Mouse (Mus musculus): ENCODE measurements around the gene Gm17651.

Gm17651 gene

GRCm38 (mm10) chr3:97674644-97675110 lies at the start of gene Gm17651:
TSS of gene Gm17651 (minus strand) at chr3:97674694.
- no peak for DNase-seq

GRCm38 (mm10) chr3:97719116-97719515 lies 44.6 kb upstream of the Gm17651 start:
- no peak for DNase-seq

- no peak for DNase-seq
These were observed 41.4 kb upstream of the Gm17651 start for GRCm38 (mm10) chr3:97715922-97716321.

DNA sequence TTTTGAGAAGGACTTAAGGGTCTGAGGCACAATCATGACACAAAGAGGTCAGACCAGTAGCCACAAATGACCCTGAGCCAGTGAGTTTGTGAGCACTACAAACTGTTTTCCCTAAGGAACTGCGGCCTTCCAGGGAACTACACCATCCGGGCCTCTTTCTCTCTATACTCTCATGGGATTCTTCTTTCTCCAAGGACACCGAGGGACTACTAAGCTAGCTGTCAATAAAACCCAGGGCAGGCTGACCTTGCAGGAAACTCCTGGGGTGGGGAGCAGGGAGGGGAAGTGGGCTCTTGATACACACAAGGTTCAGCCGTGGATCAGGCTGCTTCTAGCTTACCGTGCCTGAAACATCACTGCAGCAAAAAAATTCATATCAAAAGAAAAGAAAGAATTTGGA lies 36.4 kb upstream of the Gm17651 start:
- no peak for DNase-seq

GRCm38 (mm10) chr3:97710134-97710533 lies 35.6 kb upstream of the Gm17651 start:
- no peak for DNase-seq

DNA sequence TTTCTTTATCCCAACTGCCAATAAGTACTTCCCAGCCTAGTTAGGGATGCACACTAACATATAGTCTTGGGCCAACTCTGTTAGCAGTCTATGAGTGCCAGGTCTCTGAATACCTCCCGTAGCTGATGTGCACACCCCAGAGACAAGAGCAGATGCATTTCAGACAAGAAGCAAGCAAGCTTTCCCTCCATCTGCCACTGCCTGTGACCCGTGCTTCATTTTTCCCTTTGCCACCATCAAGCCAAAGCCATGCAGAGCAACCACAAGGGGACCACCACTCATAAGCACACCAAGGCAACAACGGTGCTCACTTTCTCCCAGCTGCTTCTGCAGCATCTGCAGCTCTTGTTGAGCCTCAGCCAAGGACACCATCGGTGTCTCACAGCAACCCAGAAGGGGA lies 32.1 kb upstream of the Gm17651 start:
- no peak for DNase-seq

DNA sequence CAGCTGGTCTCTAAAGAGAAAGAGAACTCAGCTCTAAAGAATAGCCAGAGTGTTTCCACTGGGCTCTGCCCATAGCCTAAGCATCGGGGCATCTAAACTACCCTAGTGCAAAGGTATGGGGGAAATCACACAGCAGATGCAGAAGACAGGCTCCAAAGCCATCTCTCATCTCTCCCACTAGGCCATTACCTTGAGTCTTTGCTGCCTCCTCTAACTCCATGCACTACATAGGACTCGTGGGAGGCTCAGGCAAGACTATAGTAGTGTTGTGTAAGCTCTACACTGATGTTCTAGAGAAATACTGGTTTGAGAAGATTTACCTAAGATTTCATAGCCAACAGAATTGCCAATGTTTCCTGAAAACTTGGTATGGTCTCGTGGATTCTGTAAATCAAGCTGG lies 31.0 kb upstream of the Gm17651 start:
- DNase-seq = no peak

DNA sequence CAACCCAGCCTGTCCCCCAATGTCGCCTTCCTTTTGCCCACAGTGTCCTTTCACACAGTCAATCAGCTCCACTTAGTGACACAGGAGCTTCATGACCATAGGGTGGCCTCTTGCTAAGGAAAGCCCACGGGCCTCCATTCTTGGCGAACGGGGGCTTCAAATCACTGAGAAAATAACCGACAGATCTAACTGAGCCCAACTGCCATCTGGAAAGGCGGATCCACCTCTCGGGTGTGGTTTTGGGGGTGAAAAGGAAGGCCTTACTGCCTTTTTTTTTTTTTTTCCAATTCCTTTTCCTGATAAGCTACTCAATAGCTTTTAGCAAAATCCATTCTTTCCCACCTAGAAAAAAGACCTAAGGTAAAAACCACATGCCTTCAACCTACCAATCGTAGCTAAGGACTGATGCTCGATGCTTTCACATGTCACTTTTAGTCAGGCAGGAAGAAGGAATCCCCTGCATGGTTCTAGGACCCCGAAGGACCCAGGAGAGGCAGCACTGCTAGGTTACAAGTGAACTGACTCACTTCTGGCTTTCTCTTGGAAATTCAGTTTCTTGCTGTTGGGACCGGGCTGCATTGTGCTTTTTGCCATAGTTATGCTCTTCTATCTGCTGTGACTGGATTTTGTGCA lies 28.1 kb upstream of the Gm17651 start:
- DNase-seq = no peak

- DNase-seq = no peak
These were observed 26.7 kb upstream of the Gm17651 start for GRCm38 (mm10) chr3:97701198-97701597.

DNA sequence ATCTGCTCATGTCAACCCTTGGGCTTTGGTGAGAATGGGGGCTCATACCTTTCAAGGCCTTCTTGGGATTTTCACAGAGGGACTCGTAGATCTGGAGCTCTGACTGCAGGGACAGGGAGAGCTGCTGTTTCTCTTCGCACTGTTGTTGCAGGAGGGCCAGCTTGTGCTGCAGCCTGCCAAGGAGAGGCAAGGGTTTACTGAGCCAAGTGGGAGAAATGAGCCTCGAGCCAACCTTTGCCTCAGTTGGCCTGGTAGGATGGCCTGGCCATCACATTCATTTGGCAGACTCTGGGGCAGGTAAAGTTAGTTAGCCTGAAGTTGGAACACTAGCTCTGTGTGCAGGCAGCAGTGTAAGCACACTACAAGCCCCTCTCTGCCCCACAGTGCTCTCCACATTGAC lies 24.6 kb upstream of the Gm17651 start:
- no peak for DNase-seq

DNA sequence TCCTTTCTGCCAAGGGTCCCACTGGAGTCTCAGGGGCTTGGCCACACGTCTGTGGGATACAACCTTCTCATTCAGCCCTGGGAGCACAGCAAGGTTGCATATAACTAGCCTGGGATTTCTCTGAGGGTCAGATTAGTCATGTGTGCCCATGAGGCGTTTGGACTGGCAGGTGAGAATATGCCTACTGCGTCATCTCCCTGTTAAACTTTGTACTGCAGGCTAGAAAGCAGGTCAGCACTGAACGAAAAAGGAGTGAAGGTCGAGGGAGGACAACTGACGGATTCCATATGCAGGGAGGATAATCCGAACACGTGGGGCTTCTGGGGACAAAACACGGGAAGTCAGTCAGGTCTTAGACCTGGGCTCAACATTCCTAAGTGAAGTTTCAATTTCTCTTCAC lies 22.8 kb upstream of the Gm17651 start:
- no peak for DNase-seq

DNA sequence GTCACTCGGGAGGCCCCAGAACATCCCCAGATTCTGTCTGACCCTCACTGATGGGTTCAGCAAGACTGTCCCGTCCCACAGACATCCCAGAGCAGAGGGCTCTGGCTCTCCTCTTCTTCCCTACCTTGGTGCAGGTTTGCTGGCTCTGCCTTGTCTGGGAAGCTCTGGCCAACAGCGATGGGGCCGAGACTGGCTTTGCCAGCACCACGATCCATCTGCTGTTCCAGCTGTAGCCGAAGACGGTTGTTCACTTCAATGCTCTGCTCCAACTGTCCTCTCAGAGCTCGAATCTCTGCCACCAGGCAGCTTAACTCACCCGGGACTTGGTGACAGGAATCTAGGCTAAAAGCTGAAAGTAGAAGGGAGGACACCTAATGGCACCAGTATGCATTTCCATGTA lies 22.4 kb upstream of the Gm17651 start:
- no peak for DNase-seq

GRCm38 (mm10) chr3:97693806-97694205 lies 19.3 kb upstream of the Gm17651 start:
- DNase-seq = no peak

DNA sequence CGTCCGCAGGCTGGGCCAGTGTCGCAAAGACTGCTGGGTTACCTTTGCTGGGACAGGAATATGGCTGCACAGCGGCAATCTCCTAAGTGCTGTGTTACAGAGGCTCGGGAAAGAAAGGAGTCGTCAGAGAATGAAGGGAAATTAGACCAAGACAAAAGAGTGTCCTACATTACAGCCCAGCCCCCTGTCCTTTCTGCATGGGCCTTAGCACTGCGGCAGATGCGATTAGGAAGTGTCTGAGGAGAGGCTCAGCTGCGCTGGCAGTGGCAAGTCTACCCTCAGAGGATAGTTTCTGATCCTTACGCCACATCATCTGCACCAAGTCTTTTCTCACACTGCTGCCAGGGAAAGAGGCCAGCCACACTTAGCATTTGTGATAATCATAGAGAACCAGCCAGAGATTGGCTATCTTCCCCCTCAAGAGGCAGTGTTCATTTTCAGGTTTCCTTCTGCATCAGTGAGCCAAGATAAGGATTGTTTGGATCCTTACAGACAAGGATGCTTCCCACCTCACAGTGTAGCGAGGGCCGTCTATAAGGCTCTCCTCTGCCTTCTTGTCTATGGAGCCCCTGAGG lies 17.0 kb upstream of the Gm17651 start:
- no peak for DNase-seq

- no peak for DNase-seq
These were observed 16.1 kb upstream of the Gm17651 start for GRCm38 (mm10) chr3:97690590-97690989.

DNA sequence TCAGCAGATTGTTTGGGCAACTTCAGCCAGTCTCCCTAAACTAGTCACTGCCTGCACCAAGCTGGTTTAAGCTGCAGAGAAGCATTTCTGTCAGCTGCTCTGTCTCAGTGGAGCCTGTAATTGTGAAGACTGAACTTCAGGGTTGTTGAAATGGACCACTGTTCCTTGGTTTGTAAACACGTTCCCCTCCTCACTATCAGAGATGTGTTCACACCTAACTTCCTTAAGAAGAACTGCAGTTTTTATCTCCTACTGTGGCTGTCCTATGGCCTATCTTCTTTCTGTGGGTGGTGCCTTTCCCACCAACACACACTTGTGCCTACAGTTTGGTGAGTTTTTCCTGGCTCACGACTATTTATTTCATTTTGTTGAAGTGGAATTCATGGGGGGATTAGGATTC lies 14.8 kb upstream of the Gm17651 start:
- no peak for DNase-seq

- no peak for DNase-seq
These were observed 12.1 kb upstream of the Gm17651 start for GRCm38 (mm10) chr3:97686372-97687117.

GRCm38 (mm10) chr3:97683560-97684195 lies 9.2 kb upstream of the Gm17651 start:
- no peak for DNase-seq

- no peak for DNase-seq
These were observed 8.1 kb upstream of the Gm17651 start for GRCm38 (mm10) chr3:97682576-97682975.

DNA sequence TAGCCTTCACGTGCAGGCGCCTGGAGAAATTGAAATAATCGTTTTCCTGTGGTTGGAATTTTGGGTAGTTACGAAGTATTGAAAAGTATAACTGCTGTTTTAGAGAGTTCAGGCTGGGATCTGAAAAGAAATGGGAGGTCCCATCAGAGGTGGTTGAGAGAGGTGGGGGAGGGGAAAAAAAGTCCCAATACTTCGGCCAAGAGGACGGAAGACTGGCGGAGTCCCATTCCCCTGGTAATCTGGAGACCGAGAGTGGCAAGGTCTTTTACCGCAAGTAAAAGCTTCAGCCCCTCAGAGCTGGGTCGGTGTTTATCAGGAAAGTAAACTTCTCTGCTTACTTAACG lies 7.6 kb upstream of the Gm17651 start:
- no peak for DNase-seq

GRCm38 (mm10) chr3:97681321-97682158 lies 7.0 kb upstream of the Gm17651 start:
- DNase-seq = peak; percentile 56

GRCm38 (mm10) chr3:97680631-97681320 lies 6.3 kb upstream of the Gm17651 start:
- DNase-seq = peak; percentile 73

Data from cerebellum, adult 8-10 months (tissue).